Mouse (Mus musculus) cortical plate, adult 2 months (tissue): Measurements from ENCODE around the gene Zfp768.

ENCODE experiments used
- CTCF ChIP-seq: fragments of 200-500 bp; IDR thresholded peaks from 2 replicates; pipeline ENCODE4 v1.5.1; 2011; ENCODE audit warnings: mild to moderate bottlenecking, control low read depth, low read length; ENCODE audit not compliant: insufficient read depth; ENCODE audit errors: extremely low read depth
- POLR2A ChIP-seq: fragments of 200-500 bp; IDR thresholded peaks from 2 replicates; pipeline ENCODE4 v1.6.1; 2011; ENCODE audit warnings: mild to moderate bottlenecking, low read length, control low read depth; ENCODE audit not compliant: insufficient read depth; ENCODE audit errors: extremely low read depth

DNA sequence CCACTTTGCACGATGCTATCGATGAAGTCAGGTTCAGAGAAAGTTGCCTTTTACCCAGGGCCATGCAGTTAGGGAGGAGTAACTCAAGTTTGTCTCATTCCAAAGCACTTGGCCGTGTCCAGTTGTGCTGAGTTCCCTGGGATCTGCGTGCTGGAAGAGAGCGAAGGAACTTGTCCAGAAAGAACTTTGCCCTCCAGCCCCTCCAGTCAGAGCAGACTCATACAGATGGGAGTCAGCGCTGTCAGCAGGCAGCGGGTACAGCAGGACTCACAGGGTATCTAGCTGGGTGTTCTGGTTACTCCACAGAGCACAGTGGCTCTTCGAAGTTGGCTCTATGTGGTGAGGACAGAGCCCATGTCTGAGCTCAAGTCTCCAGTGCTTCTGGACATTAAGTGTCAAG lies 19.8 kb downstream of the Zfp768 start:
- no peak for TF ChIP-seq CTCF
- no peak for TF ChIP-seq POLR2A
